Mouse (Mus musculus) heart, postnatal 4 days (tissue): Measurements from ENCODE around the gene Ccdc105. TPM values are rescaled to one million over a fixed set of nuclear protein-coding genes. Genes with fewer than 3 reads are reported as not detected.

Experiments used
- DNase-seq: peaks from one replicate; pipeline ENCODE4 v3.0.0; 2021
- total RNA-seq, 2 experiments: library from RNA; stranded (reverse); gene quantifications; 2 replicates each; pipeline ENCODE4 v1.2.3; 2021

The Ccdc105 gene
- total RNA-seq, 2 experiments from 2014 or later, result not detected

GRCm38 (mm10) chr10:78715156-78715555 lies 37.7 kb downstream of the Ccdc105 start:
- no peak for DNase-seq

- DNase-seq, result no peak
Measured at GRCm38 (mm10) chr10:78714129-78714528, 38.7 kb downstream of the Ccdc105 start.

GRCm38 (mm10) chr10:78710706-78711105 lies 42.2 kb downstream of the Ccdc105 start:
- DNase-seq, result no peak

- DNase-seq, result no peak
Measured at GRCm38 (mm10) chr10:78700881-78701280, 52.0 kb downstream of the Ccdc105 start.

Other genes starting within 250 kb of the Ccdc105 start
- not detected for gene Olfr1358, start 235.6 kb downstream of the Ccdc105 start, total RNA-seq
- 10 to 100 TPM; 64.9 to 74.5 TPM for gene Ilvbl, start 178.7 kb downstream of the Ccdc105 start, total RNA-seq
- 10 to 100 TPM; 21.4 to 22.0 TPM for gene Syde1, start 161.1 kb downstream of the Ccdc105 start, total RNA-seq
- gene Olfr1357, start 135.0 kb downstream of the Ccdc105 start, total RNA-seq, result not detected
- not detected for gene Casp14, start 34.8 kb downstream of the Ccdc105 start, total RNA-seq
- gene Slc1a6, start 27.4 kb upstream of the Ccdc105 start, total RNA-seq, result under 1 TPM; 0.43 to 0.63 TPM
- gene Olfr1356, start 99.1 kb upstream of the Ccdc105 start, total RNA-seq, result not detected
- gene Olfr1355, start 122.5 kb upstream of the Ccdc105 start, total RNA-seq, result not detected
- gene Olfr1354, start 160.1 kb upstream of the Ccdc105 start, total RNA-seq, result not detected
- gene Olfr8, start 197.6 kb upstream of the Ccdc105 start, total RNA-seq, result not detected
- gene Olfr1353, start 210.2 kb upstream of the Ccdc105 start, total RNA-seq, result not detected
- gene Olfr1352, start 228.0 kb upstream of the Ccdc105 start, total RNA-seq, result not detected